ENCODE assay signal across 7 mouse cellular contexts in the genomic region with DNA sequence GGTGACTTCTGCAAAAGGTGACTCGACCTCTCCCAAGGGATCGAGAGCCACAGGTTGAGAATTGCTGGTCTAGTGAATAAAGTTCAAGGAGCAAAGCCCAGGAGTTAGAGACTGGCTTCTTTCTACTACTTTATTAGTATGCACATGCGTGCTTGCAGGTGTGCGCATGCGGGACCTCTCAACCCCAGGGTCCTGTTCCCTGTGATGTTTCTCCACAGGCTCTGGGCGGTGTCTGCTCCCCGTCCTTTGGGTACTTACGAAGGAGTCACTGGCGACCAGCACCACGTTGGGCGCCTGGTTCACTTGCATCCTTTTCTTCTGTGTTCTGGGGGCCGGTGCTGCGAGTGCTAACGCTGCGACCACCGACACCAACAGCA. TPM values are rescaled to one million over a fixed set of nuclear protein-coding genes. Genes with fewer than 3 reads are reported as not detected.
A peak's percentile ranks its signal among the peaks of the same experiment; 100 is the strongest.
DNase-seq lines count a peak whose midpoint lies in the region; ATAC-seq lines count a peak whose summit lies in the region.

No protein-coding gene starts in this region.

- H3K36me3 ChIP-seq in hindbrain, embryonic 10.5 days: 0 out of 2 replicates have a peak, but pooled peaks cover 4% of the 10 kb centered on the region
- peaks cover 12% of the 10 kb centered on the region for H3K36me3 ChIP-seq in limb, embryonic 15.5 days
- H3K36me3 ChIP-seq in neural tube, embryonic 12.5 days: no peaks in the 10 kb centered on the region

- peak; percentile 76 for ATAC-seq in limb, embryonic 15.5 days (ENCODE audit: insufficient number of reproducible peaks, low FRiP score, low TSS enrichment, low read depth)
- ATAC-seq in neural tube, embryonic 12.5 days (ENCODE audit: low FRiP score, low read depth): peak; percentile 87

- H3K4me2 ChIP-seq in limb, embryonic 15.5 days: peak overlapping the region; percentile 49
- peak overlapping the region; percentile 66 for H3K4me2 ChIP-seq in neural tube, embryonic 12.5 days (replicated peaks)

- peaks cover 6% of the 10 kb centered on the region for H3K4me1 ChIP-seq in hindbrain, embryonic 10.5 days (replicated peaks)
- H3K4me1 ChIP-seq in limb, embryonic 15.5 days: no peaks in the 10 kb centered on the region
- H3K4me1 ChIP-seq in neural tube, embryonic 12.5 days: no peaks in the 10 kb centered on the region

- H3K27me3 ChIP-seq in hindbrain, embryonic 10.5 days (ENCODE audit: insufficient read depth, poor library complexity, severe bottlenecking): no peaks in the 10 kb centered on the region
- H3K27me3 ChIP-seq in limb, embryonic 15.5 days: no peaks in the 10 kb centered on the region
- no peaks in the 10 kb centered on the region for H3K27me3 ChIP-seq in neural tube, embryonic 12.5 days (replicated peaks)

- peak overlapping the region; percentile 65 for H3K4me3 ChIP-seq in hindbrain, embryonic 10.5 days
- H3K4me3 ChIP-seq in limb, embryonic 15.5 days: peak overlapping the region; percentile 66
- H3K4me3 ChIP-seq in neural tube, embryonic 12.5 days: peak overlapping the region; percentile 61

- 3% methylated on average over 16 of the region's 16 CpGs for WGBS in hindbrain, embryonic 10.5 days
- 5% methylated on average over 16 of the region's 16 CpGs for WGBS in limb, embryonic 15.5 days
- WGBS in neural tube, embryonic 12.5 days: 4% methylated on average over 16 of the region's 16 CpGs

- no peaks in the 10 kb centered on the region for H3K9me3 ChIP-seq in hindbrain, embryonic 10.5 days
- no peaks in the 10 kb centered on the region for H3K9me3 ChIP-seq in limb, embryonic 15.5 days
- H3K9me3 ChIP-seq in neural tube, embryonic 12.5 days: no peaks in the 10 kb centered on the region

- H3K9ac ChIP-seq in limb, embryonic 15.5 days: peak overlapping the region; percentile 58
- peak overlapping the region; percentile 57 for H3K9ac ChIP-seq in neural tube, embryonic 12.5 days

- peak; percentile 57 to 62 for DNase-seq in spleen, postnatal 36 days (ENCODE audit: low spot score in 2 of 2)
- no peak for DNase-seq in spleen, postnatal 10 days (ENCODE audit: low spot score in 2 of 2)
- peak; percentile 53 for DNase-seq in c-Kit-positive CD71-positive TER-119-positive erythroid progenitor cells, embryonic 14.5 days (ENCODE audit: low spot score)
- no peak for DNase-seq in hindbrain, embryonic 10.5 days (ENCODE audit: low spot score)
- no peak for DNase-seq in frontal cortex, postnatal 25 days (ENCODE audit: low spot score in 2 of 2)

- H3K27ac ChIP-seq in hindbrain, embryonic 10.5 days: peak overlapping the region; percentile 86
- peak overlapping the region; percentile 86 for H3K27ac ChIP-seq in limb, embryonic 15.5 days
- no peak overlapping the region; the same call in 1 of the 2 replicates for H3K27ac ChIP-seq in neural tube, embryonic 12.5 days

RNA-seq across cellular contexts. Expression of a gene that starts 0.4 kb away (rescaled TPM):
- 4.2 and 4.9 TPM in 2 replicates for polyA plus RNA-seq in hindbrain, embryonic 10.5 days (2016; fragmentation: Nextera tagmentation; extraction: Ambion mirVana)
- 9.3 and 10.4 TPM in 2 replicates for polyA plus RNA-seq in limb, embryonic 15.5 days (2015; fragmentation: Nextera tagmentation; extraction: Ambion mirVana)
- 4.2 and 5.0 TPM in 2 replicates for polyA plus RNA-seq in neural tube, embryonic 12.5 days (2016; fragmentation: Nextera tagmentation; extraction: Ambion mirVana)

RNA-seq across cellular contexts. Expression of a gene that starts 0.4 kb away (rescaled TPM):
- 10.7 and 12.4 TPM in 2 replicates for polyA plus RNA-seq in hindbrain, embryonic 10.5 days (2016; fragmentation: Nextera tagmentation; extraction: Ambion mirVana)
- 14.4 and 15.7 TPM in 2 replicates for polyA plus RNA-seq in limb, embryonic 15.5 days (2015; fragmentation: Nextera tagmentation; extraction: Ambion mirVana)
- polyA plus RNA-seq in neural tube, embryonic 12.5 days (2016; fragmentation: Nextera tagmentation; extraction: Ambion mirVana): 13.1 and 13.8 TPM in 2 replicates

RNA-seq across cellular contexts. Expression of a gene that starts 41.3 kb away (rescaled TPM):
- 0.39 and 0.50 TPM in 2 replicates for polyA plus RNA-seq in hindbrain, embryonic 10.5 days (2016; fragmentation: Nextera tagmentation; extraction: Ambion mirVana)
- 0.09 and 0.10 TPM in 2 replicates for polyA plus RNA-seq in limb, embryonic 15.5 days (2015; fragmentation: Nextera tagmentation; extraction: Ambion mirVana)
- 0.80 and 0.91 TPM in 2 replicates for polyA plus RNA-seq in neural tube, embryonic 12.5 days (2016; fragmentation: Nextera tagmentation; extraction: Ambion mirVana)

Comparison
In these comparisons a context has a peak if more than half of its experiments do, and no peak if none do; other contexts are left out.
1. DNase-seq: peak in spleen, postnatal 36 days (2 of 2) and c-Kit-positive CD71-positive TER-119-positive erythroid progenitor cells, embryonic 14.5 days (single experiment); none in spleen, postnatal 10 days (0 of 2), hindbrain, embryonic 10.5 days (single experiment) and frontal cortex, postnatal 25 days (0 of 2).
2. Peak in every context shown above with its lines, with median percentiles within 50 percentile points of each other: H3K4me3 ChIP-seq.